Mouse (Mus musculus): ENCODE results near the gene Col4a6. TPM values are rescaled to one million over a fixed set of nuclear protein-coding genes. Genes with fewer than 3 reads are reported as not detected.

Col4a6 gene
- polyA plus RNA-seq, 1 experiment from 2014 or later = 8.2 TPM

GRCm38 (mm10) chrX:141150290-141150689 lies 323.6 kb downstream of the Col4a6 start:
- H3K9ac ChIP-seq = no peak overlapping the region
- H3K27me3 ChIP-seq = no peaks in the 10 kb centered on the region
- no peak overlapping the region for H3K27ac ChIP-seq
- no peaks in the 10 kb centered on the region for H3K36me3 ChIP-seq
- H3K4me2 ChIP-seq = no peak overlapping the region
- 0 out of 2 replicates have a peak, but pooled peaks have one; percentile 67 for ATAC-seq (ENCODE audit: borderline replicate concordance, extremely low read depth, low FRiP score, low TSS enrichment)
- H3K9me3 ChIP-seq = no peaks in the 10 kb centered on the region
- H3K4me3 ChIP-seq = no peak overlapping the region
- no peaks in the 10 kb centered on the region for H3K4me1 ChIP-seq

- WGBS = 50% methylated on average over 1 of the region's 1 CpGs
- Histone ChIP-seq H3K27ac (no peak overlapping the region), H3K9ac (no peak overlapping the region), H3K4me2 (no peak overlapping the region), H3K36me3 (no peaks in the 10 kb centered on the region), H3K27me3 (no peaks in the 10 kb centered on the region), H3K9me3 (no peaks in the 10 kb centered on the region), H3K4me3 (no peak overlapping the region), H3K4me1 (no peaks in the 10 kb centered on the region)
- no peak for ATAC-seq (ENCODE audit: borderline replicate concordance, extremely low read depth, low FRiP score, low TSS enrichment)
These were observed 324.2 kb downstream of the Col4a6 start for GRCm38 (mm10) chrX:141149705-141150104.

Other genes with a start within 250 kb of the Col4a6 start
- 27.9 and 30.4 TPM in 2 replicates for gene Col4a5, start 1.3 kb upstream of the Col4a6 start, polyA plus RNA-seq (2015; fragmentation: Nextera tagmentation; extraction: Ambion mirVana)